Mouse (Mus musculus) intestine, embryonic 14.5 days (tissue): Measurements from ENCODE around the gene Vps13c. TPM values are rescaled to one million over a fixed set of nuclear protein-coding genes. Genes with fewer than 3 reads are reported as not detected.

Source experiments
- ATAC-seq: fragments of 200-750 bp; cut with Nextera tagmentation; replicated peaks from 2 replicates; pipeline ENCODE4 v1.8.0; 2017; ENCODE audit warnings: low read depth, moderate number of reproducible peaks, moderate TSS enrichment, moderate library complexity; ENCODE audit not compliant: low FRiP score, low TSS enrichment
- DNase-seq: peaks from one replicate; pipeline ENCODE4 v3.0.0-alpha.2; 2018; ENCODE audit warnings: low spot score
- H3K27ac ChIP-seq: fragments of 300-500 bp; sonication (generic); 2 replicates; pipeline ENCODE4 v1.5.1; 2014; ENCODE audit warnings: low read depth, mild to moderate bottlenecking, control low read depth
- H3K27me3 ChIP-seq: fragments of 300-500 bp; sonication (generic); replicated peaks from 2 replicates; pipeline ENCODE4 v1.6.1; 2014; ENCODE audit warnings: low read length, control low read depth; ENCODE audit not compliant: control insufficient read depth, insufficient read depth
- H3K36me3 ChIP-seq: fragments of 300-500 bp; sonication (generic); 2 replicates; pipeline ENCODE4 v1.6.1; 2014; ENCODE audit warnings: low read length, control low read depth; ENCODE audit not compliant: control insufficient read depth, insufficient read depth
- H3K4me1 ChIP-seq: fragments of 300-500 bp; sonication (generic); replicated peaks from 2 replicates; pipeline ENCODE4 v1.6.1; 2014; ENCODE audit warnings: low read length, control low read depth, mixed read lengths; ENCODE audit not compliant: control insufficient read depth, insufficient read depth
- H3K4me2 ChIP-seq: fragments of 300-500 bp; sonication (generic); 2 replicates; pipeline ENCODE4 v1.6.1; 2014; ENCODE audit warnings: low read length
- H3K4me3 ChIP-seq: fragments of 300-500 bp; sonication (generic); 2 replicates; pipeline ENCODE4 v1.5.1; 2014; ENCODE audit warnings: low read depth, low read length, control low read depth, mixed read lengths
- H3K9ac ChIP-seq: fragments of 300-500 bp; sonication (generic); 2 replicates; pipeline ENCODE4 v1.6.1; 2014; ENCODE audit warnings: mild to moderate bottlenecking, low read length
- H3K9me3 ChIP-seq: fragments of 300-500 bp; sonication (generic); 2 replicates; pipeline ENCODE4 v1.6.1; 2016; ENCODE audit warnings: low read length, control low read depth; ENCODE audit not compliant: control insufficient read depth
- WGBS: fragments of 180-500 bp; shearing (Covaris S2); extraction: QIAGEN DNeasy Blood & Tissue Kit; methylation state at CpG from one replicate; pipeline ENCODE4 v1.1.7; 2014; 5-methylcytosine and 5-hydroxymethylcytosine counted together
- polyA plus RNA-seq: library from polyadenylated mRNA; unstranded; fragments of >200 nt; fragmentation: Nextera tagmentation; extraction: Ambion mirVana; gene quantifications from 2 replicates; pipeline ENCODE4 v1.2.1, GENCODE M21; 2014

Vps13c gene
- polyA plus RNA-seq, 1 experiment from 2014 or later = 7.9 TPM

- ATAC-seq (no peak), DNase-seq (no peak)
- Histone ChIP-seq H3K36me3 (peaks cover 12% of the 10 kb centered on the region; the same call in 1 of the 2 replicates), H3K4me2 (no peak overlapping the region), H3K9ac (no peak overlapping the region), H3K27ac (no peak overlapping the region), H3K4me3 (no peak overlapping the region), H3K4me1 (no peaks in the 10 kb centered on the region), H3K9me3 (no peaks in the 10 kb centered on the region), H3K27me3 (no peaks in the 10 kb centered on the region)
- WGBS = 90% methylated on average over 11 of the region's 11 CpGs
Measured at GRCm38 (mm10) chr9:67878197-67878769, 38.1 kb downstream of the Vps13c start.

- no peaks in the 10 kb centered on the region for H3K27me3 ChIP-seq
- peaks cover 26% of the 10 kb centered on the region for H3K36me3 ChIP-seq
- no peak overlapping the region for H3K9ac ChIP-seq
- 90% methylated on average over 13 of the region's 13 CpGs for WGBS
- no peak overlapping the region for H3K27ac ChIP-seq
- no peak overlapping the region for H3K4me3 ChIP-seq
- no peak overlapping the region for H3K4me2 ChIP-seq
- no peaks in the 10 kb centered on the region for H3K9me3 ChIP-seq
- DNase-seq = no peak
- no peak for ATAC-seq
- no peaks in the 10 kb centered on the region for H3K4me1 ChIP-seq
Measured at GRCm38 (mm10) chr9:67883349-67883984, 43.3 kb downstream of the Vps13c start.

DNA sequence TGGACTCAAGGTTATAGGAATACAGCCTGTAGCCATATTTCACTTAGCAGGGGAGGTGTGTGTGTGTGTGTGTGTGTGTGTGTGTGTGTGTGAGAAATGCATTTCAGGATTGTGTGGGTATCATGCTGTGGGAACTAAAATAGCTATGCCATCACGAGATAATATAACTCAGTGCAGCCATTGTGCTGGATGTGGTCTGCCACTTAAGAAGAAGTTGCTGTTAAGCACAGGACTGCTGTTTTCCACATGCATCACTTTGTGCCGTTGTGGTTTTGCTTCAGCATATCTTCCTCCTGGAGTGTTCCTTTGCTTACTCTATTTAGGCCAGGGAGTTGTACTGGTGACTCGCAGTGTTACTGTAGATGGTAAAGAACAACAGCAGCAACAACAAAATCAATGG lies 43.9 kb downstream of the Vps13c start:
- H3K4me3 ChIP-seq = no peak overlapping the region
- WGBS = 91% methylated on average over 3 of the region's 3 CpGs
- H3K27me3 ChIP-seq = no peaks in the 10 kb centered on the region
- H3K4me2 ChIP-seq = no peak overlapping the region
- no peaks in the 10 kb centered on the region for H3K9me3 ChIP-seq
- H3K27ac ChIP-seq = no peak overlapping the region
- no peak for DNase-seq
- no peak overlapping the region for H3K9ac ChIP-seq
- H3K4me1 ChIP-seq = no peaks in the 10 kb centered on the region
- no peak for ATAC-seq
- H3K36me3 ChIP-seq = peaks cover 26% of the 10 kb centered on the region

DNA sequence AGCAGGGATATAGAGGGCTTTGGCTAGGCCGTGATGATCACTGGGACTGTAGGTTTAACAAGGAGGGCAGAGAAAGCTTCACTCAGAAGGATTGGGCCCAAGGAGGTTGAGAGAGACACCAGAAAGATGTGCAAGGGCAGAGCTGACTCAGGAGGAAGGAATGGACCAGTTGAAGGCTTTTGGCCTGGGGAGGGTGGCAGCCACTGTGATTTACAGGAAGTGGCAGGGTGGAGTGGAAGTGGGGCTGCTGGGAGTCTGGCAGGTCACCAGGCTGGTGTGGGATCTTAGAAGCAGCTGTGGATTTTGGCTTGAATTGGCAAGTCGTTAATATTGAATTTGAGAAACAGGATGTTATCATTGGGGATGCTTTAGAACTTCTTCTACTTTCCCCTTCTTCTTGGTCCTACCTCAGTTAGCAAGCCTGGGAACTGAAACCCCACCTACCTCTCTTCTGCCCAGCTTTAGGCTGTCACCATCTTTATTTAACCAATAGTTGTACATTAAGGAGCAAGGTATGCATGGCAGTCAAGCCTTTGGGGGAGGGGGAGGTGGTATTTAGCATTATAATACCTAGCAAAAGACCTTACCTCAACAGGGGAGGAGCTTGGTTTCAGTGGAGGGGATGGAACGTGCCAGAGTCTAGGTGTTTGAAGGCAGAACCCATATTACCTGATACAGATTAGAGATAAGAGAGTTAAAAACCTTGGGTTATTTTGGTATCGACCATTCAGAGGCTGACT lies 47.0 kb downstream of the Vps13c start:
- no peak overlapping the region for H3K9ac ChIP-seq
- H3K36me3 ChIP-seq = peaks cover 21% of the 10 kb centered on the region
- ATAC-seq (no peak), DNase-seq (no peak)
- 79% methylated on average over 4 of the region's 4 CpGs for WGBS
- no peak overlapping the region for H3K27ac ChIP-seq
- H3K4me2 ChIP-seq = no peak overlapping the region
- no peaks in the 10 kb centered on the region for H3K9me3 ChIP-seq
- H3K4me3 ChIP-seq = no peak overlapping the region
- no peaks in the 10 kb centered on the region for H3K27me3 ChIP-seq
- H3K4me1 ChIP-seq = no peaks in the 10 kb centered on the region

GRCm38 (mm10) chr9:67893474-67893873 lies 53.3 kb downstream of the Vps13c start:
- H3K27me3 ChIP-seq = no peaks in the 10 kb centered on the region
- H3K36me3 ChIP-seq = peaks cover 39% of the 10 kb centered on the region
- WGBS = 97% methylated on average over 1 of the region's 1 CpGs

GRCm38 (mm10) chr9:67896646-67897295 lies 56.6 kb downstream of the Vps13c start:
- Histone ChIP-seq H3K27ac (no peak overlapping the region), H3K4me3 (no peak overlapping the region), H3K4me1 (no peaks in the 10 kb centered on the region), H3K9ac (no peak overlapping the region), H3K9me3 (no peaks in the 10 kb centered on the region), H3K27me3 (no peaks in the 10 kb centered on the region), H3K4me2 (no peak overlapping the region), H3K36me3 (peaks cover 52% of the 10 kb centered on the region)
- ATAC-seq = no peak
- WGBS = 81% methylated on average over 12 of the region's 12 CpGs
- DNase-seq = no peak

More at GRCm38 (mm10) chr9:67893474-67893873, 53.3 kb downstream of the Vps13c start:
- Histone ChIP-seq H3K9ac (no peak overlapping the region), H3K4me2 (no peak overlapping the region), H3K4me1 (no peaks in the 10 kb centered on the region), H3K9me3 (no peaks in the 10 kb centered on the region), H3K27ac (no peak overlapping the region), H3K4me3 (no peak overlapping the region)
- DNase-seq (no peak), ATAC-seq (no peak)

DNA sequence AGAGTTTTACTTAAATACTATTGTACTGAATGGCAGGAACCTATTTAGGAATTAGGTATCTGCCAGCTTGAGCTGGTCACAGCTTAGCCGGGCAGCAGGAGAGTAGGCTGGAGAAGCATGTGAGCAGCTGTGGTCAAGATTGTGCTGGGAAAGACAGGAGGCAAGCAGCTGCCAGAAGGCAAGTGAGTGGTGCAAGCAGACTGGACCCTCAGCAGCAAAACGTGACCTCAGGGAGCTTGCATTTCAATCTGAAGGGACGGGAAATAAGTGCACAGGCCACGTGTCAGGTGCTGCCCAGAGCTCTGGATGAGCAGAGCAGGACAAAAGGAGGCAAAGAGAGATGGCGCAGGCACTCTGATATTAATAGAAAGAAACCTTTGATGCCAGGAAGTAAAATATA lies 60.2 kb downstream of the Vps13c start:
- no peak overlapping the region for H3K4me3 ChIP-seq
- WGBS = 77% methylated on average over 5 of the region's 5 CpGs
- H3K9ac ChIP-seq = no peak overlapping the region
- H3K36me3 ChIP-seq = peaks cover 50% of the 10 kb centered on the region
- no peak for DNase-seq
- ATAC-seq = no peak
- no peaks in the 10 kb centered on the region for H3K9me3 ChIP-seq
- H3K27me3 ChIP-seq = no peaks in the 10 kb centered on the region
- H3K4me2 ChIP-seq = no peak overlapping the region
- H3K27ac ChIP-seq = no peak overlapping the region
- no peaks in the 10 kb centered on the region for H3K4me1 ChIP-seq

DNA sequence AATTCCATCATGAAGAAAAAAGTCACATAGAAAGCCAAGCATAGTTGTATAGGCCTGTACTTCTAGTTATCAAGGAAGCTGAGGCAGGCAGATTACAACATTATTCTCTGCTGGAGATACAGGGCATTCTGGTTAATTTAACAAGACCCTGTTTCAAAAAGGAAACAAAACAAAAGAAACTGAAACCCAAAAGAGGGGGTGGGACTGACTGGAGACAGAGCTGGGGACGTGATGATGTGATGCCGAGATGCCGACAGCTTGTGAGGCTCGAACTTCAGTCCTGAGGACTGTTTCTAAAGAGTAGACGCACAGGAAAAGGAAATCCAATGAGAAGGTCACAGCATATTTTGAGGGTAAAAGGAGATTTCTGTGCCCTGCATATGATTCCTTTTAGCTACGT lies 64.2 kb downstream of the Vps13c start:
- H3K27ac ChIP-seq = no peak overlapping the region
- whole genome bisulfite sequencing = 88% methylated on average over 6 of the region's 6 CpGs
- ATAC-seq (no peak), DNase-seq (no peak)
- no peak overlapping the region for H3K4me2 ChIP-seq
- no peak overlapping the region for H3K9ac ChIP-seq
- H3K27me3 ChIP-seq = no peaks in the 10 kb centered on the region
- no peaks in the 10 kb centered on the region for H3K9me3 ChIP-seq
- H3K4me1 ChIP-seq = no peaks in the 10 kb centered on the region
- H3K36me3 ChIP-seq = peaks cover 61% of the 10 kb centered on the region
- no peak overlapping the region for H3K4me3 ChIP-seq
